Mouse (Mus musculus): ENCODE results near the gene Tex44. TPM values are rescaled to one million over a fixed set of nuclear protein-coding genes. Genes with fewer than 3 reads are reported as not detected.

Gene Tex44
- polyA plus RNA-seq, 1 experiment from 2014 or later: not detected

DNA sequence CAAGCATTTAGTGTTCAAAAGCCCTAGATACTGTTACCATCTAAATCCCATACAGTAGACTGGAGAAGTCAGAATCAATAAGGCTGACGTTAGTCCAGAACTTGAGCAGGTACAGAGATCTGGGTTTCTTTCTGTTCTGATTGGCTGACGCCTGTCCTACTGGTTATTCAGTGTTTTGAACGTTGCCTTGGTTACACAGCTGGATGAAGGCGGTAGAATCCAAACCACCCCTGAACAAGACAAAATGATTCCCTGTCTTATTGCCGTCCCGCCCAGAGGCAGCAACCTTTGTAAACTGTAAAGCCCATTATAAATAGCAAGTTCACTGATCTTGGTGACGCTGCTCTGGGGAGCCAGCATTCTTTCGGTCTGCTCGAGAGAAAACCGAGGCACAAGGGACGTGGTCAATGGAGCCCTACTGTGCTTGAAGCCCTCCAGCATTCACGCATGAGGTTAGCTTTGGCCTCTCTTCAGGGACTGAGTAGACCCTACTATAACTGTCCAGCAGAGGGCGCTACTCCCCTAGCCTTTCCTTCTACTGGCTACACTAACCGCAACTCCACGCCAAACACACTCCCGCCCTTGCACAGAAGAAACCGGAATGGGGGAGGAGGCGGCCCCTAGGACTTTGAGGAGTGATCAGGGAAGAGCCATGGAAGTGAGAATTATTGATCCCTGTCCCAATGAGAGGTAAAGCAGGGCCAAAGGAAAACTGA is 14.2 kb downstream of the Tex44 start:
- Histone ChIP-seq H3K36me3 (replicated peaks; ENCODE audit: control insufficient read depth, insufficient read depth) (no peaks in the 10 kb centered on the region), H3K27me3 (ENCODE audit: control insufficient read depth, insufficient read depth, low read length) (no peaks in the 10 kb centered on the region), H3K4me3 (replicated peaks; ENCODE audit: low read length) (peak overlapping the region; percentile 48), H3K27ac (peak overlapping the region; percentile 99), H3K9ac (peak overlapping the region; percentile 95), H3K9me3 (ENCODE audit: control insufficient read depth, low read length) (no peaks in the 10 kb centered on the region), H3K4me2 (replicated peaks) (peak overlapping the region; percentile 96), H3K4me1 (replicated peaks; ENCODE audit: control insufficient read depth, insufficient read depth, low read length) (peaks cover 53% of the 10 kb centered on the region)
- ATAC-seq (ENCODE audit: low FRiP score) (peak; percentile 73), DNase-seq (ENCODE audit: low spot score) (peak; percentile 96)
- WGBS: 1% methylated on average over 18 of the region's 18 CpGs

DNA sequence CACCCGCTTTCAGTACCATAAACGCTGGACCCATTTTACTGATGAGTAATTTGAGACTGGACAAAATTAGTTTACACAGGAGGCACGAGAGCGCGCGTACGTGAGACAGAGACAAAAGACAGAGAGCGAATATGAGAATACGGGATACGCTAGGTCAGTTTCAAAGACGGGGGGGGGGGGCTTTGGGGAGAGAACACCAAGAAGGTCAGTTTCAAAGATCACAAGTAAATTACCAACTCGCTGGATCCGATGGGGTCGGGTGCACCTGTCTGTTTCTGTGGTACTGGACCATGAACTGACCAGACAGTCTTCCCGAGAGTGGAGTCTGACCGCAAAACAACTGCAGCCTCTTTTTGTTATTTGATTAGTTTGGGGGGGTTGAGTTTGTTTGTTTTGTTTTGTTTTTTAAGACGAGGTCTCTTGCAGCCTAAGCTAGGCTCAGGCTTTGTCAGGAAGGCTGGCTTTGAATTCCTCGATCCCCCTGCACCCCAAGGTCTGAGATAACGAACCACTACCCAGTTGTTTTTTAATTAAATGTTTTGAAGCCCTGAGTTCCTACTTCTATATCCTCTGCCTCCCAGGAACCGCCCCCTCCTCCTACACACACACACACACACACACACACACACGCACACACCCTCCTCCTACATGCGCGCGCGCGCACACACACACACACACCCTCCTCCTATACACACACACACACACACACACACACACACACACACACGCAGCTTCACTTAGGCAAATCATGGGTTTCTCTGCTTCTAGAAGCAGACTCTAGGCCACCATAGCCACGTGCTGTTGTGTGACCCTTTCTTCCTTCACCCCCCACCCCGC is 15.0 kb downstream of the Tex44 start:
- H3K9me3 ChIP-seq (ENCODE audit: control insufficient read depth, low read length): no peaks in the 10 kb centered on the region
- WGBS: 1% methylated on average over 29 of the region's 29 CpGs
- ATAC-seq (ENCODE audit: low FRiP score) (peak; percentile 35), DNase-seq (ENCODE audit: low spot score) (peak; percentile 76)
- H3K4me2 ChIP-seq (replicated peaks): peak overlapping the region; percentile 96
- peak overlapping the region; percentile 95 for H3K9ac ChIP-seq
- peak overlapping the region; percentile 99 for H3K27ac ChIP-seq
- H3K36me3 ChIP-seq (replicated peaks; ENCODE audit: control insufficient read depth, insufficient read depth): no peaks in the 10 kb centered on the region
- H3K4me1 ChIP-seq (replicated peaks; ENCODE audit: control insufficient read depth, insufficient read depth, low read length): peaks cover 46% of the 10 kb centered on the region
- H3K4me3 ChIP-seq (replicated peaks; ENCODE audit: low read length): peak overlapping the region; percentile 48
- H3K27me3 ChIP-seq (ENCODE audit: control insufficient read depth, insufficient read depth, low read length): no peaks in the 10 kb centered on the region

DNA sequence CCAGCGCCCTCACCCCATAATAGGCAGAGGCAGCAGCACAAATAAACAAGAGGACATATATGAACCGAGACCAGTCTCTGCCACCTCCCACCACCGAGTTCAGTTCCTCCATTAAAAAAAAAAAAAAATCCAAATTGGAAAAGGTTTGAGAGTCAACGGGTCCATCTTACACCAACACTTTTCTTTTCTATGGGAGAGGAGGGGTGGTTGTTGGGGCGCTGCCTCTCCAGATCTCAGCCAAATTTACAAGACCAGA is 15.5 kb downstream of the Tex44 start:
- ATAC-seq (ENCODE audit: low FRiP score) (no peak; the same call in 1 of the 2 replicates), DNase-seq (ENCODE audit: low spot score) (no peak)
- Histone ChIP-seq H3K4me3 (replicated peaks; ENCODE audit: low read length) (peak overlapping the region; percentile 48), H3K9me3 (ENCODE audit: control insufficient read depth, low read length) (no peaks in the 10 kb centered on the region), H3K4me2 (replicated peaks) (peak overlapping the region; percentile 96), H3K27ac (peak overlapping the region; percentile 99), H3K36me3 (replicated peaks; ENCODE audit: control insufficient read depth, insufficient read depth) (no peaks in the 10 kb centered on the region), H3K27me3 (ENCODE audit: control insufficient read depth, insufficient read depth, low read length) (no peaks in the 10 kb centered on the region), H3K4me1 (replicated peaks; ENCODE audit: control insufficient read depth, insufficient read depth, low read length) (peaks cover 41% of the 10 kb centered on the region), H3K9ac (peak overlapping the region; percentile 95)
- WGBS: 0% methylated on average over 5 of the region's 5 CpGs

DNA sequence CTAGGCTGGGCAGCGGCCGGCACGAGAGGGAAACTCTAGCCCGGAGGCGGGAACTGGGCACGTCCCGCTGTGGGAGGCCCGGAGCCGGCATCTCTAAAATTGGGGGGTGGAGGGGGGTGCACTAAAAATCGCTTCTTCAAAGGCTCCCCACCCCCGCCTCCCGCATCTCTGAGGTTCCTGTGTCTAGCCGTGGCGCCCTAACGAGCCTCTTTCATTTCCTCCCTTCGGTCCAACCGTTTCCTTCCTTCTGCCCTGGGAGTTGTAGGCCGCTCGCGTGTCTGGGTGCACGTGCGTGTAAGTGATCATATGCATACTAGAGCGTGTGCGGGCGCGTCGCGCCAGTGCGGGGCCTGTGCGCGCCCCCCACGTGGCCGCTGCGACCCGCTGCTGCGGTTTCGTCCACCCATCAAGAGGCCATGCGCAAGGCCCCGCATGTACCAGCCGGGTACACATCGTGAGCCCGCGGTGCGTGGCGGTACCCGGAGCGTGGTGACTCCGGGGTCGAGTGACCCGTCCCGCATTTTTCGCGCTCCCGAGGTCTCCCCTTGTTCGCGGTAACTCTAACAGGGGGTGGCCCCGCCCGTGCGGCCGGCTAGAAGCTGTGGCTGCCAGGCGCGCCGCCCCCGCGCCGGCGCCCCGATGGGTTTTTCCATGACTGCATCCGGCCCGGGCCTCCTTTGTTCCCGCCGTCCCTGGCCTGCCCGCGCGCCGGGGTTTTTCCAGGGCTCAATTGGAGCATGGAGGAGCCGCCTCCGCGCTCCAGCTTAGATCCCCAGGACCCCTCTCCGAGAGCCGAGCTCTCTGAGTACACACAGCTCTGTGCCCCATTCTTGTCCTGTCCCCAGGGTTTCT is 16.1 kb downstream of the Tex44 start:
- H3K4me1 ChIP-seq (replicated peaks; ENCODE audit: control insufficient read depth, insufficient read depth, low read length): peaks cover 37% of the 10 kb centered on the region
- ATAC-seq (ENCODE audit: low FRiP score) (peak; percentile 64), DNase-seq (ENCODE audit: low spot score) (peak; percentile 77)
- H3K9me3 ChIP-seq (ENCODE audit: control insufficient read depth, low read length): no peaks in the 10 kb centered on the region
- peak overlapping the region; percentile 96 for H3K4me2 ChIP-seq (replicated peaks)
- peak overlapping the region; percentile 95 for H3K9ac ChIP-seq
- peak overlapping the region; percentile 99 for H3K27ac ChIP-seq
- no peaks in the 10 kb centered on the region for H3K27me3 ChIP-seq (ENCODE audit: control insufficient read depth, insufficient read depth, low read length)
- H3K36me3 ChIP-seq (replicated peaks; ENCODE audit: control insufficient read depth, insufficient read depth): no peaks in the 10 kb centered on the region
- H3K4me3 ChIP-seq (replicated peaks; ENCODE audit: low read length): peak overlapping the region; percentile 48
- under 1% methylated on average over 78 of the region's 81 CpGs for WGBS

DNA sequence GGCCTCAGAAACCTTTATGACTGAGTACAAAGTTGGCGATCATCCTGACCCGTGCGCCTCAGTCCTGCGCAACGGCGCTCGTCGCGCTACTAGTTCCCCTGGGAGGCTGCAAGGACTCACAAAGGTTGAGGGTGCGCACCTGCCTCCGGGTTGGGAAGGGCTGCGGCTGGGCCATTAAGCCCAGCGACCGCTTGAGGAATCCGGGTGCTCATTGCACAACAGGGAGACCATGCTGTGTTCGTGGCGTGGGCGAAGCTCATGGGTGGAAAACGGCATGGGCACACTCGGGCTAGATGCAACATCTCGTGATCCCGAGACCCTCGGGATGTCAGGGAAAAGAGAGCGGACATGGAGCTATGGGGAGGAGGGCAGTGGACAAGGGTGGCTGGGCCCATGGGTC is 16.7 kb downstream of the Tex44 start:
- peak overlapping the region; percentile 96 for H3K4me2 ChIP-seq (replicated peaks)
- H3K9me3 ChIP-seq (ENCODE audit: control insufficient read depth, low read length): no peaks in the 10 kb centered on the region
- peak overlapping the region; percentile 99 for H3K27ac ChIP-seq
- DNase-seq (ENCODE audit: low spot score) (peak; percentile 72), ATAC-seq (ENCODE audit: low FRiP score) (peak; percentile 5; the same call in 1 of the 2 replicates)
- H3K4me1 ChIP-seq (replicated peaks; ENCODE audit: control insufficient read depth, insufficient read depth, low read length): peaks cover 37% of the 10 kb centered on the region
- H3K9ac ChIP-seq: peak overlapping the region; percentile 95
- 2% methylated on average over 24 of the region's 24 CpGs for WGBS
- H3K4me3 ChIP-seq (replicated peaks; ENCODE audit: low read length): peak overlapping the region; percentile 48
- H3K36me3 ChIP-seq (replicated peaks; ENCODE audit: control insufficient read depth, insufficient read depth): no peaks in the 10 kb centered on the region
- no peaks in the 10 kb centered on the region for H3K27me3 ChIP-seq (ENCODE audit: control insufficient read depth, insufficient read depth, low read length)

DNA sequence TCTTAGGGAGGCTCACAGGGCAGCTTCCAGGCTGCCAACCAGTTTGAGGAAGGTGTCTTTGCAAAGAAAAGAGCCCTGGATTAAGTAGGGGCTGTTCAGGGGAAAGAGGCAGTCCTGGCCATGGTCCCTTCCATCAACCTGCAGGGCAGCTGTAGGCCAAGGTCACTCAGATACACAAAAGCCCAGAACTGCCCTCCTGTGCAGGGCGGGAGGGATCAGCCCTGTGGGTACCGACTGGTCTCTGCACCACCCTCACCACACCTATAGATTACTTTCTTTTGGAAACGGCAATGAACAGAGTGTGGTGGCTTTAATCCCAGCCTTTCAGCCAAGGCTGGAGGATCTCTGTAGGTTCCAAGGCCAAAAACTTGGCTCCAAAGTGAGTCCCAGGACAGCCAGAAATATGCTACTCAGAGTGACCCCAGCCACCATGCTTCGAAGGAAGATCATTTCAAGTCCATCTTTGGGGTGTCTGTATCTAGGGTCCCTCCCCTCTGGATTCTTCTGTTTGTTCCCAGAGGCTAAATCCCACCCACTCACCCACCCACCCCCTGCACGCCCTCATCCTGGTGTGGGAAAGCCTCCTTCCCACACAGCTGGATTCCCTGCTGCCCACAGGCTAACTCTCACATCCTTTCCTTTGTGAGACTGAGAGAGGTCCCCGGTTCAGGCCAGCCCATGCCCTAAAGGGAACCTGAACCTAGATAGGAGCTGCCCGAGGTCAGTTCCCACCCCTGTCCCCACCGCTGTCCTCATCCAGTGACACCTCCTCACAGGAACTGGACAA is 17.4 kb downstream of the Tex44 start:
- 53% methylated on average over 8 of the region's 8 CpGs for WGBS
- ATAC-seq (ENCODE audit: low FRiP score) (no peak), DNase-seq (ENCODE audit: low spot score) (no peak)
- Histone ChIP-seq H3K27ac (peak overlapping the region; percentile 99), H3K9me3 (ENCODE audit: control insufficient read depth, low read length) (no peaks in the 10 kb centered on the region), H3K36me3 (replicated peaks; ENCODE audit: control insufficient read depth, insufficient read depth) (no peaks in the 10 kb centered on the region), H3K9ac (peak overlapping the region; percentile 95), H3K27me3 (ENCODE audit: control insufficient read depth, insufficient read depth, low read length) (no peaks in the 10 kb centered on the region), H3K4me1 (replicated peaks; ENCODE audit: control insufficient read depth, insufficient read depth, low read length) (peaks cover 37% of the 10 kb centered on the region), H3K4me3 (replicated peaks; ENCODE audit: low read length) (peak overlapping the region; percentile 48; the same call in 1 of the 2 replicates), H3K4me2 (replicated peaks) (peak overlapping the region; percentile 96)

DNA sequence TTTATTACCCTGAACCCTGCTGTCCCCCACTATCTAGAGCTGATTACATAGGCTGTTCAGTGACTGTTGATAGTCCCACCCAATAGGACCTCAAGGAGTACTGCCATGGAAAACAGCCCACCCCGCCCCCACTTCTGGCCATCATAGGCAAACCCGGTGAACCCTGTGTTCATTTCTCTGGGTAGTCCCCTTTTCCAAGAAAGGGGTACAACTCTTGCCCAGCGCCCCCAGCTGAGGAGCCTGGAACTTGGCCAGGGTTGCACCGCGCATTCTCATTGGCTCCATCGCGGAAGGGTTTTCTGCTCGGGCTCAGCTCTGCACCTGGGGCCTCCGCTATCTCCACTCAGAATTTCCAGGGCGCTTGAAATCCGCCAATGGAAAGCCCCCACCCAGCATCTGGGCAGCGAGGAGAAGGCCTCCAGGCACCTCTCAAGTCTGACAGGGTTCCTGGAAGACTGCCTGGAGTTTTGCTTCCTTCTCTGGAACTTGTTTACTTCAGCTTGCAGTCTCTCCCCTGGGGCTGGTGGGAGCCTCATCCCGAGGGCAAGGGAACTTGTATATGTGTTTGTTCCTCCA is 21.6 kb downstream of the Tex44 start:
- Histone ChIP-seq H3K4me3 (replicated peaks; ENCODE audit: low read length) (no peak overlapping the region), H3K9me3 (ENCODE audit: control insufficient read depth, low read length) (no peaks in the 10 kb centered on the region)
- no peak for ATAC-seq (ENCODE audit: low FRiP score)

DNA sequence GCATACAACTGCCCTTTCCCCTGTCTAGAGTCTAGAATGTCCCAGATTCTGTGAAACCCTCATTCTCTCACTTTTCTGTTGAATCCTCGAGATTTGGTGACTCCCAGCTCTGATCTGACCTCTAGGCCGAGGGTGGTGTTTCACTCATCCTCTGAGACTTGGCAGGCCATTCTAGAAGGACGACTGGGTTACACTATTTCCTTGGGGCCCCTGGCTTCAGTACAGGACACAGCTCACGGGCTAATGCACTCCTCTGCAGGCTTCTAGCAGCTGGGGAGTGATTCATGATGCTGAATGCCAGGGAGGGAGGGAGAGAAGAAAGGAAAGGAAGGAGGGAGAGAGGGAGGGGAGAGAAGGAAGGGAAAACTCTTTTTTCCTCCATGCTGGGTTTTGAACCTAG is 22.1 kb downstream of the Tex44 start:
- Histone ChIP-seq H3K4me1 (replicated peaks; ENCODE audit: control insufficient read depth, insufficient read depth, low read length) (peaks cover 4% of the 10 kb centered on the region), H3K27ac (no peak overlapping the region), H3K9me3 (ENCODE audit: control insufficient read depth, low read length) (no peaks in the 10 kb centered on the region), H3K36me3 (replicated peaks; ENCODE audit: control insufficient read depth, insufficient read depth) (no peaks in the 10 kb centered on the region), H3K27me3 (ENCODE audit: control insufficient read depth, insufficient read depth, low read length) (no peaks in the 10 kb centered on the region), H3K4me2 (replicated peaks) (no peak overlapping the region), H3K9ac (no peak overlapping the region), H3K4me3 (replicated peaks; ENCODE audit: low read length) (no peak overlapping the region)
- ATAC-seq (ENCODE audit: low FRiP score): no peak
- WGBS: 41% methylated on average over 4 of the region's 4 CpGs
- DNase-seq (ENCODE audit: low spot score): no peak

More for the DNA sequence above, 21.6 kb downstream of the Tex44 start:
- no peaks in the 10 kb centered on the region for H3K27me3 ChIP-seq (ENCODE audit: control insufficient read depth, insufficient read depth, low read length)
- 47% methylated on average over 13 of the region's 13 CpGs for WGBS
- peaks cover 10% of the 10 kb centered on the region for H3K4me1 ChIP-seq (replicated peaks; ENCODE audit: control insufficient read depth, insufficient read depth, low read length)
- H3K4me2 ChIP-seq (replicated peaks): 0 out of 2 replicates have a peak overlapping the region, but pooled peaks have one; percentile 7
- peak overlapping the region; percentile 22; the same call in 1 of the 2 replicates for H3K27ac ChIP-seq
- no peaks in the 10 kb centered on the region for H3K36me3 ChIP-seq (replicated peaks; ENCODE audit: control insufficient read depth, insufficient read depth)
- H3K9ac ChIP-seq: no peak overlapping the region
- no peak for DNase-seq (ENCODE audit: low spot score)
